Mouse (Mus musculus) liver, adult 10 weeks (tissue): ENCODE results near the gene Ifnab. TPM values are rescaled to one million over a fixed set of nuclear protein-coding genes. Genes with fewer than 3 reads are reported as not detected.

Experiments
- polyA plus RNA-seq: library from polyadenylated mRNA; stranded (reverse); fragments of 350-450 nt; fragmentation: Illumina TruSeq; extraction: RNeasy Lipid Tissue Mini Kit (QIAGEN cat#74804); gene quantifications from one replicate; pipeline ENCODE4 v1.2.3, GENCODE M21; 2014; ENCODE audit warnings: low read depth, low replicate concordance

Ifnab gene
- polyA plus RNA-seq: not detected

GRCm38 (mm10) chr4:88691259-88691658 is at the start of gene Ifnab:
TSS of gene Ifnab (minus strand) at chr4:88691359.

GRCm38 (mm10) chr4:88721791-88722721 is 30.9 kb upstream of the Ifnab start, which contains the start of the genes Gm26566 and Klhl9:
TSS of gene Gm26566 (plus strand) at chr4:88721805.
TSS of gene Klhl9 (minus strand) at chr4:88722465.

GRCm38 (mm10) chr4:88683812-88684211 is 7.3 kb downstream of the Ifnab start, which contains the start of gene Ifna2:
TSS of gene Ifna2 (minus strand) at chr4:88683912.

GRCm38 (mm10) chr4:88676824-88677223 is 14.3 kb downstream of the Ifnab start, which contains the start of gene Ifna16:
TSS of gene Ifna16 (minus strand) at chr4:88676924.

GRCm38 (mm10) chr4:88644359-88644758 is 46.8 kb downstream of the Ifnab start, which contains the start of gene Ifna13:
TSS of gene Ifna13 (minus strand) at chr4:88644459.

Other genes with a start within 250 kb of the Ifnab start
- gene Ifnb1, start 168.6 kb downstream of the Ifnab start, polyA plus RNA-seq: not detected
- not detected for gene Ifna15, start 133.1 kb downstream of the Ifnab start, polyA plus RNA-seq
- not detected for gene Ifna14, start 119.6 kb downstream of the Ifnab start, polyA plus RNA-seq
- gene Ifna9, start 99.0 kb downstream of the Ifnab start, polyA plus RNA-seq: not detected
- gene Ifna12, start 88.0 kb downstream of the Ifnab start, polyA plus RNA-seq: not detected
- not detected for gene C87499, start 56.9 kb downstream of the Ifnab start, polyA plus RNA-seq
- not detected for gene Ifna13, start 46.9 kb downstream of the Ifnab start, polyA plus RNA-seq
- gene Ifna16, start 14.4 kb downstream of the Ifnab start, polyA plus RNA-seq: not detected
- gene Ifna2, start 7.4 kb downstream of the Ifnab start, polyA plus RNA-seq: not detected
- not detected for gene Gm26566, start 30.4 kb upstream of the Ifnab start, polyA plus RNA-seq
- gene Klhl9, start 31.1 kb upstream of the Ifnab start, polyA plus RNA-seq: 58.1 TPM
- gene Gm13271, start 63.5 kb upstream of the Ifnab start, polyA plus RNA-seq: not detected
- not detected for gene Gm13283, start 68.8 kb upstream of the Ifnab start, polyA plus RNA-seq
- gene Gm13290, start 82.5 kb upstream of the Ifnab start, polyA plus RNA-seq: not detected
- not detected for gene Gm13289, start 85.6 kb upstream of the Ifnab start, polyA plus RNA-seq
- gene Gm13272, start 88.5 kb upstream of the Ifnab start, polyA plus RNA-seq: not detected
- gene Ifnz, start 90.8 kb upstream of the Ifnab start, polyA plus RNA-seq: not detected
- not detected for gene Gm13276, start 94.3 kb upstream of the Ifnab start, polyA plus RNA-seq
- not detected for gene Gm13277, start 97.3 kb upstream of the Ifnab start, polyA plus RNA-seq
- gene Gm13278, start 100.2 kb upstream of the Ifnab start, polyA plus RNA-seq: not detected
- gene Gm13275, start 103.1 kb upstream of the Ifnab start, polyA plus RNA-seq: not detected
- gene Gm13279, start 106.0 kb upstream of the Ifnab start, polyA plus RNA-seq: not detected
- gene Gm13285, start 108.3 kb upstream of the Ifnab start, polyA plus RNA-seq: not detected
- gene Gm13287, start 111.9 kb upstream of the Ifnab start, polyA plus RNA-seq: not detected
- gene Gm13288, start 114.2 kb upstream of the Ifnab start, polyA plus RNA-seq: not detected
- not detected for gene Ifna7, start 124.9 kb upstream of the Ifnab start, polyA plus RNA-seq
- not detected for gene Ifna11, start 128.6 kb upstream of the Ifnab start, polyA plus RNA-seq
- gene Ifna6, start 136.1 kb upstream of the Ifnab start, polyA plus RNA-seq: not detected
- gene Ifna5, start 144.2 kb upstream of the Ifnab start, polyA plus RNA-seq: not detected
- not detected for gene Ifna4, start 150.5 kb upstream of the Ifnab start, polyA plus RNA-seq
- not detected for gene Ifna1, start 158.7 kb upstream of the Ifnab start, polyA plus RNA-seq
- not detected for gene Ifne, start 188.8 kb upstream of the Ifnab start, polyA plus RNA-seq